Mouse (Mus musculus) gastrocnemius, postnatal 25 days (tissue): ENCODE measurements around the gene Ntrk3. TPM values are rescaled to one million over a fixed set of nuclear protein-coding genes. Genes with fewer than 3 reads are reported as not detected.

Source experiments
- DNase-seq: peaks from one replicate; pipeline ENCODE4 v3.0.0; 2022
- total RNA-seq, 2 experiments: library from RNA; stranded (reverse); gene quantifications; 1 replicate in 1 of 2; 2 replicates in 1 of 2; pipeline ENCODE4 v1.2.3; 2021

Ntrk3 gene
- total RNA-seq, 2 experiments from 2014 or later: 0.90 to 2.1 TPM

DNA sequence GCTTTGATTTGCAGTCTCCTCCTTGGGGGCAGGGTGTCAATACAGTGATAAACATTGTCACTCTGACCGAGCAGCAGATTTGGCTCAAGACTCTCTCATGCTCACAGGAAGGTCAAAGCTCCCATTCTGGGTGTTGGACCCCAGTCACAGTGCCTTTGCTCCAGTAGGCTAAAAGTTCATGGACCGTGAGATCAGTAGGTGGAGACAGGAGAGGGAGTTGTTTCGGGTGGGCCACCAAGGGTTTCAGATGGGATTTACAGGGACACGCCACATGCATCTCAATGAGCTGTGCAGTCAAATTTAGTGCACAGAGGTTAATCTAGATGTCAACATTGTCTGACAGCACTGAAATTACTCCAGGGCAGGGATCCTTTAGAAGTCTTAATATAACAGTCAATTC, 552.2 kb downstream of the Ntrk3 start:
- DNase-seq: no peak

DNA sequence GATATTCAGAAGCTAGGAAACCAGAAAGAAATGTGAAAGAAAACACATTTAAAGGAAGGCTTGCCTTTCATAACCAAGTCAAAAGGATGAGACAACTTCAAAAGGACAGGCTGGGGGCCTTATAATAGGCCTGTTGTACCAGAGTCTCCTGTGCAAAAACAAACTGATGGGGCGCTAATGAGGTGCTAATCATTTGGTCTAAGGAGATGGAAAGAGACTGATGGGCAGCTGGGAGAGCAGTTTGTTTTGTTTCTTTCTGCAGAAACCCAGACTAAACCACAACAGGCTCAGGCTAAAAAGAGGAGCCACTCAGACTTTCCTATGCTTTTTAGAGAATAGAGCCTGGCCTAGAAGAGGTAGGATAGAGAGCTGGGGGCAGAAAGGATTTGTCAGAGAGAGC, 554.4 kb downstream of the Ntrk3 start:
- DNase-seq: no peak

DNA sequence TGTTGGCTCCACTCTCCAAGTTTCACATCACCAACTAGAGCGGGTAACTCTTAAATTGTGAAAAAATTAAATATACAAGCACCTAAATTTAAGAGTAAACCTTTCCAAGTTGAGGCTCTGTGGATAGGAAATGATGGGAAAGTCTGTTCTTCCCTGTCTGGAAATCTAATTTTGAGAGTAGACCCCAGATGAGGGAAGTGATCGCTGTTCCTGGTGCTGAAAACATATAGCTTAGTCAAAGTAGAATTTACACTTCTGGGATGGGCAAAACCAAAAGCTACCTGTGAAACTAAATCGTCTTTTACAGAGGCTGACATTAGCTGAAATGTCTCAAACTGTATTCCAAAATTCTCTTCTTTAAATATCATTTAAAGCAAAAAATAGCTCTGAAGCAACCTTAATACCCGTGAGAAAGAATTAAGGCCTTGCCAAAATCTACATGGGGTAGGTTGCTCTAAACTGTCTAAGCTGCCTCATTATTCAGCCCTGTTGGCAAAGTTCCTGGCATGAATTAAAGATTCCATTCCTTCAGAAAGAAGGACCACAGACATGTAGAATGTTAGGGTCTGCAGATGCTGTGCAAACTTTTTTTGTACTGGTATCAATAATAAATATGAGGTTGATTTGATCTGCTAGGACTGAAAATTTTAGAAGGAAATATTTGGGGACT, 557.7 kb downstream of the Ntrk3 start:
- no peak for DNase-seq

DNA sequence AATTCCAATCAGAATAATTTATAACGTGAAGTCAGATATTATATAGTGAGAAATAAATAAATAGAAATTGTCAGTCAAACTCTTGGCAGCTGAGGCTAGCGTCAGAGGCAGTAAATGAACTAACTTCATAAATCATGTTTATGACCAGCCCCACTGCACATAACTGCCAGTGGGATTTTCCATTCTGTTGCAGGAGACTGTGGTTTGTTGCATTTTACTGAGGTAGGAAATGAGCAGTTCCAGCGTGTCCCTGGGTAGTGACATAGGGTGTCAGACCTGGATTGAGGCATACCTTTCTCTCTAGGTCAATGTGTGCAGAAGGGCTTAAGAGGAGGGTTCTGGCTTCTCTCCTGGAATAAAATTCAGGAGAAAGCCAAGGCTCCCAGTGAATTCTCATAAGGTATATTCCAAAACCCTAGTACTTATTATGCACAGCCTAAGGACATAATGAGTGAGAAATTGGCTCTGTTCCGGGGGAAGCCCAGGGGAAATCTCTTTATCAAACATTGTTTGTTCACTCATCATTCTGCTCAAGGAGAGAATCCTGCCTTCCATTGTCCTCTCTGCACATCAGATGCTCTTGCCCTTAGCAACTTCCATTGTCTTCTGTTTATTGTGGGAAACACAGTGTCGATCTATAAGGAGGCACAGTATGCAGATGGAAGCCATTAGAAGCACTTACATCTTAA, 565.4 kb downstream of the Ntrk3 start:
- no peak for DNase-seq

DNA sequence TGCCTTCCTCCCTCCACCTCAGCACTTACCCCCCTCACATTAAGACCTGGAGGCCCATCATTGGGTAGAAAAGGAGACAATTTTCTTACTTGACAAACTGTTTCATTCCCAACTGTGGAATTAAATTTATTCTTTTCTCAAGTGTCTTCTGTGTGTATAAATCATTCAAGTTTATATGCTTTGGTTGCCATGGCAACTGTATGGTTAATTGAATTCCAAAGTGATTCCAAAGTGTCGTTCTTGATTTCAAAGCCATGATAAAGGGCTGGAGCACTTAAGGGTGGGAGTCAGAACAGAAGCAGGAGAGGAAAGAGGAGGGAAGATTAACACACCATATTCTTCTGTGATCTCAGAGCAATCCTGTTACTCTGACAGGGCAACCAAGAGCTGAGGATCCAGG, 572.3 kb downstream of the Ntrk3 start:
- no peak for DNase-seq

DNA sequence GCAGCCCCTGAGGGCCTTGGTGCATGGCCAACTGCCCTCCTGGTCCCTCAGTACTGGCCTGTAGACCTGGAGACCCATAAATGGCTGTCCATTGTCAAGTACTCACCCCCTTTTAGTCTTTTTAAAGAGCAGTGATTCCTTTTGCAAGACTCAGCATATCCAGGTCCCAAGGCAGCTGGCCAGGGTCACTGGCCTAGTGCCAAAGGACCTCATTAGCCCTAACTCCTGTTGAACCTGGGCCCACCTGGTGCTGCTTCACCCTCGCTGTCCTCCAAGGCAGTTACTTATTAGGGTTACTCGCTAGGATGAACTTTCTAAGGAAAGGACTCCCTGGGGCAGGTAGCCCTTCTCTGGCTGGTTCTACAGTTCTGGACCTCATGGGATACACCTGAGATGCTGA, 579.9 kb downstream of the Ntrk3 start:
- no peak for DNase-seq

DNA sequence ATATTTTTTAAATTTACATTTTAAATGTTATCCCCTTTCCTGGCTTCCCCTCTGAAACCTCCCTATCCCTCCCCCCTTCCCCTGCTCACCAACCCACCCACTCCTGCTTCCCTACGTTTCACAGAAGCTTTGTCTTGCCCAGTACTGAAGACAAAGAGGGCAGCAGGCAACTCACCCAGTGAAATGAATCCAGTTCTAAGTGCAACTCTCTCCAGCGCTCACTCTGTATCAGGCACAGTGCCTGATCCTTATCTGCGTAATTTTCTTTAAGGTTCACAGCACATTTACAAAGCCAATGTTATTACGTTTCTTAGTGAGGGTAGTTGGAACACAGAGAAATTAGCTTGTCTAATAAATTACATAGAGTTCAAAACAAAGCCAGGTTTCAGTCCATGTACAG, 592.6 kb downstream of the Ntrk3 start:
- DNase-seq: no peak

DNA sequence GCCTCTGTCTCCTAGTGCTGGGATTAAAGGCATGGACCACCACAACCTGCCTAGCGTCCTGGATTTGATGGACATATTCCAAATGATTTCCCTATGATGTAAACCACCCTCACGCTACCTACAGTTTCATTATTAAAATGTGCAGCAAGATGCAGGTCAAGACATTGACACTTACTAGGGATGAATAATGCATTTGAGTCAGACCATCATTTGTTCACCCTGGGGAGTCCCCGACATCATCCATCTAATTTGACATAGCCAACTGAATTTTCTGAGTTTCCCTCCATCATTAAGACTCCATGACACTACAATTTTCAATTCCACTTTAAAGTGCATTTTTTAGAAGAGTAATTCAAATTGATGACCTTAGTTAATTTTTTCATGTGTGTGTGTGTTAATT, 593.0 kb downstream of the Ntrk3 start:
- no peak for DNase-seq

DNA sequence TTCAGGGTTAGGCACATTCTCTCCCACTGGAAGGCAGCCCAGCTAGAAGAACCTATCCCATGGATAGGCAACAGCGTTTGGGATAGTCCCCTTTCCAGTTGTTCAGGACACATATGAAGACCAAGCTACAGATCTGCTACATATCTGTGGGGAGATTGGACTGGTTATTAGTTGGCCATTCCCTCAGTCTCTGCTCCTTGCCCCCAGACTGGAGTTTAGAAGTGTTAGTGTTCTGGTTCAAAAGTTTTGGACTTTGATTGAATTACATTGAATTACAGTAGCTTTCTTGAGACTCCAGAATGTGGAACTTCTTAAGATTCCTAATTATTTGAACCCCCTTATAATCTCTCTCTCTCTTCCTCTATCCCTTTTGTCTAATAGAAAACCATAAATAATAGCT, 607.8 kb downstream of the Ntrk3 start:
- no peak for DNase-seq

Other genes with a start within 250 kb of the Ntrk3 start
- gene Mrps11, start 45.1 kb upstream of the Ntrk3 start, total RNA-seq: 10 to 100 TPM; 30.2 to 30.3 TPM
- 10 to 100 TPM; 28.1 to 30.9 TPM for gene Mrpl46, start 45.5 kb upstream of the Ntrk3 start, total RNA-seq
- gene Det1, start 109.3 kb upstream of the Ntrk3 start, total RNA-seq: 10 to 100 TPM; 13.3 to 14.5 TPM
- gene Aen, start 157.8 kb upstream of the Ntrk3 start, total RNA-seq: 10 to 100 TPM; 42.4 to 44.6 TPM
- gene Isg20, start 175.4 kb upstream of the Ntrk3 start, total RNA-seq: 1 to 10 TPM in 1 of 2 experiments, under 1 TPM in 1; 0.69 to 3.2 TPM